Mouse (Mus musculus) embryonic fibroblast, embryonic 13.5 days (primary cell): ENCODE results near the gene Acot7. TPM values are rescaled to one million over a fixed set of nuclear protein-coding genes. Genes with fewer than 3 reads are reported as not detected.
A peak's percentile ranks its signal among the peaks of the same experiment; 100 is the strongest.

Experiments
- H3K27ac ChIP-seq: 2 replicates; pipeline ENCODE4 v1.5.1; 2012; ENCODE audit warnings: low read length, control low read depth, inconsistent platforms; ENCODE audit not compliant: insufficient read depth
- H3K4me1 ChIP-seq: 2 replicates; pipeline ENCODE4 v1.6.1; 2011; ENCODE audit warnings: low read length; ENCODE audit not compliant: control insufficient read depth, insufficient read depth
- H3K4me3 ChIP-seq: 2 replicates; pipeline ENCODE4 v1.5.1; 2011; ENCODE audit warnings: mild to moderate bottlenecking, control low read depth, low read length; ENCODE audit not compliant: insufficient read depth
- CTCF ChIP-seq: IDR thresholded peaks from 2 replicates; pipeline ENCODE4 v1.5.1; 2011; ENCODE audit warnings: mild to moderate bottlenecking, control low read depth, low read length, moderate library complexity, borderline replicate concordance; ENCODE audit not compliant: insufficient read depth
- POLR2A ChIP-seq: IDR thresholded peaks from 2 replicates; pipeline ENCODE4 v1.6.1; 2011; ENCODE audit warnings: low read depth, mild to moderate bottlenecking, control low read depth, low read length, moderate library complexity
- polyA plus RNA-seq: library from polyadenylated mRNA; stranded (reverse); fragments of >200 nt; gene quantifications from 2 replicates; pipeline ENCODE4 v1.2.4, GENCODE M21; 2011; ENCODE audit warnings: low read depth; ENCODE audit not compliant: missing spikeins, insufficient read length

Gene Acot7
- polyA plus RNA-seq, 1 experiment = 79.9 TPM

- no peak overlapping the region for H3K27ac ChIP-seq
- H3K4me1 ChIP-seq = peaks cover 9% of the 10 kb centered on the region
- TF ChIP-seq POLR2A = no peak
- peak; percentile 40; the same call in 1 of the 2 replicates for TF ChIP-seq CTCF
- H3K4me3 ChIP-seq = no peak overlapping the region
Observed at GRCm38 (mm10) chr4:152276389-152277347, 98.7 kb downstream of the Acot7 start.

- no peak overlapping the region for H3K27ac ChIP-seq
Observed at GRCm38 (mm10) chr4:152277916-152278315, 100.0 kb downstream of the Acot7 start.

GRCm38 (mm10) chr4:152278986-152279385, 101.1 kb downstream of the Acot7 start:
- TF ChIP-seq POLR2A (no peak), CTCF (no peak)
- H3K4me3 ChIP-seq = no peak overlapping the region
- no peak overlapping the region for H3K27ac ChIP-seq
- no peaks in the 10 kb centered on the region for H3K4me1 ChIP-seq

More at GRCm38 (mm10) chr4:152277916-152278315, 100.0 kb downstream of the Acot7 start:
- TF ChIP-seq POLR2A = no peak
- TF ChIP-seq CTCF = no peak
- Histone ChIP-seq H3K4me3 (no peak overlapping the region), H3K4me1 (no peaks in the 10 kb centered on the region)

- TF ChIP-seq POLR2A (no peak), CTCF (no peak)
- Histone ChIP-seq H3K27ac (no peak overlapping the region), H3K4me3 (no peak overlapping the region), H3K4me1 (no peaks in the 10 kb centered on the region)
Observed at GRCm38 (mm10) chr4:152281601-152282000, 103.7 kb downstream of the Acot7 start.

- Histone ChIP-seq H3K4me1 (no peaks in the 10 kb centered on the region), H3K4me3 (no peak overlapping the region), H3K27ac (no peak overlapping the region)
- TF ChIP-seq POLR2A (no peak), CTCF (no peak)
Observed at GRCm38 (mm10) chr4:152282721-152283120, 104.8 kb downstream of the Acot7 start.

- peak; percentile 83 for TF ChIP-seq CTCF
- TF ChIP-seq POLR2A = no peak
- no peaks in the 10 kb centered on the region for H3K4me1 ChIP-seq
- no peak overlapping the region for H3K4me3 ChIP-seq
Observed at GRCm38 (mm10) chr4:152283186-152283950, 105.4 kb downstream of the Acot7 start.

GRCm38 (mm10) chr4:152285505-152285904, 107.6 kb downstream of the Acot7 start:
- 0 out of 2 replicates have a peak, but pooled peaks have one; percentile 30 for TF ChIP-seq CTCF
- TF ChIP-seq POLR2A = no peak
- H3K27ac ChIP-seq = no peak overlapping the region
- H3K4me3 ChIP-seq = no peak overlapping the region

More at GRCm38 (mm10) chr4:152283186-152283950, 105.4 kb downstream of the Acot7 start:
- no peak overlapping the region for H3K27ac ChIP-seq

GRCm38 (mm10) chr4:152286183-152286582, 108.2 kb downstream of the Acot7 start:
- no peak overlapping the region for H3K4me3 ChIP-seq
- no peaks in the 10 kb centered on the region for H3K4me1 ChIP-seq
- TF ChIP-seq CTCF (no peak), POLR2A (0 out of 2 replicates have a peak, but pooled peaks have one; percentile 21)
- no peak overlapping the region for H3K27ac ChIP-seq

More at GRCm38 (mm10) chr4:152285505-152285904, 107.6 kb downstream of the Acot7 start:
- H3K4me1 ChIP-seq = no peaks in the 10 kb centered on the region

GRCm38 (mm10) chr4:152286887-152287286, 109.0 kb downstream of the Acot7 start:
- H3K4me1 ChIP-seq = no peaks in the 10 kb centered on the region
- H3K27ac ChIP-seq = no peak overlapping the region
- TF ChIP-seq POLR2A = no peak
- TF ChIP-seq CTCF = peak; percentile 10; the same call in 1 of the 2 replicates
- no peak overlapping the region for H3K4me3 ChIP-seq
